Mouse (Mus musculus): Measurements from ENCODE around the gene Adgrf1. TPM values are rescaled to one million over a fixed set of nuclear protein-coding genes. Genes with fewer than 3 reads are reported as not detected.
A peak's percentile ranks its signal among the peaks of the same experiment; 100 is the strongest.

Adgrf1 gene
- polyA plus RNA-seq, 1 experiment from 2014 or later, result not detected

DNA sequence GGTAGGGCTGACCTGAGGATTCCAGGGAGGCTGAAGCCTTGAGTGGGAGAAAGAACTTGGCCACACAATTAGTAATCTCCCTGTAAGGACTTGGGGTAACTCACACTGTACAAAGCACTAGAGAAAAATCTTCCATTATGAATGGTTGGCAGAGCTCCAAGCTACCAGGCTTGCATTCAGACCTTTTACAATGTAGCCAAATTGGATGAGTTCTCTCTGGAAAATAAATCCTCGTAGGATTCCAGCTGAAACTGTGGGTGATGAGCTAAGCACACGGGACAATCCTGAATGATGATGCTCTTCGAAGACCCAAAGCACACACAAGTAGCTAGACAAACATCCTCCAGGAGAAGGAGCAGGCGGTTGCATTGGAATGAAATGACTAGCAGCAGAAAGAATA, 7.1 kb downstream of the Adgrf1 start:
- DNase-seq (ENCODE audit: low spot score) (no peak), ATAC-seq (replicated peaks; ENCODE audit: insufficient number of reproducible peaks, low FRiP score, low TSS enrichment, low read depth) (no peak)
- 85% methylated on average over 4 of the region's 4 CpGs for WGBS
- no peak overlapping the region for H3K9ac ChIP-seq (replicated peaks; ENCODE audit: low read length)
- no peaks in the 10 kb centered on the region for H3K4me1 ChIP-seq (ENCODE audit: control insufficient read depth, insufficient read depth, low read length)
- H3K27ac ChIP-seq (replicated peaks; ENCODE audit: low read depth, low read length), result no peak overlapping the region
- no peaks in the 10 kb centered on the region for H3K9me3 ChIP-seq (replicated peaks; ENCODE audit: control insufficient read depth, low read length)
- no peaks in the 10 kb centered on the region for H3K36me3 ChIP-seq (replicated peaks; ENCODE audit: control insufficient read depth, insufficient read depth, low read depth, low read length)
- no peak overlapping the region for H3K4me2 ChIP-seq (ENCODE audit: low read depth, low read length)
- H3K27me3 ChIP-seq (ENCODE audit: control insufficient read depth, insufficient read depth, low read length), result no peaks in the 10 kb centered on the region
- H3K4me3 ChIP-seq (ENCODE audit: low read depth, low read length), result no peak overlapping the region

DNA sequence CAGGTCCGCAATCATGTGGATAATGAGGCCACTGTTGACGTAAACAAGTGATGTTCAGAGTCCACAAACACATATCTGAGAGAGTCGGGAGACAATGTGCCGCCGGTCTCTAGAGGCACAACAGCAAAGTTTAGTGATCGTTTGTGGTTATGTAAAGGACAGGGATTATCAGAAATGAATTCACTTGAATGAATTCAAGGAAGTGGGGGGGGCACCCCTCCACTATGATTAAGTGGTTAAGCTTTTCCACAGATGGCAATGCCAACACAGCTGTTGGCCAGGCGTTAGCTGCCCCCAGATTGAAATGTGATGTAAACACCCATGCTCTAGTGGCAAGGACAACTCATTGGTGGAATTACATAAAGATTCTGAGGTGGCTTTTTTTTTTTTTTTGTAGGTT, 9.5 kb downstream of the Adgrf1 start:
- WGBS, result 80% methylated on average over 7 of the region's 7 CpGs
- Histone ChIP-seq H3K4me1 (ENCODE audit: control insufficient read depth, insufficient read depth, low read length) (no peaks in the 10 kb centered on the region), H3K27me3 (ENCODE audit: control insufficient read depth, insufficient read depth, low read length) (no peaks in the 10 kb centered on the region), H3K27ac (replicated peaks; ENCODE audit: low read depth, low read length) (no peak overlapping the region), H3K4me3 (ENCODE audit: low read depth, low read length) (no peak overlapping the region), H3K9ac (replicated peaks; ENCODE audit: low read length) (no peak overlapping the region), H3K36me3 (replicated peaks; ENCODE audit: control insufficient read depth, insufficient read depth, low read depth, low read length) (no peaks in the 10 kb centered on the region), H3K4me2 (ENCODE audit: low read depth, low read length) (no peak overlapping the region), H3K9me3 (replicated peaks; ENCODE audit: control insufficient read depth, low read length) (no peaks in the 10 kb centered on the region)
- DNase-seq (ENCODE audit: low spot score) (no peak), ATAC-seq (replicated peaks; ENCODE audit: insufficient number of reproducible peaks, low FRiP score, low TSS enrichment, low read depth) (no peak)

DNA sequence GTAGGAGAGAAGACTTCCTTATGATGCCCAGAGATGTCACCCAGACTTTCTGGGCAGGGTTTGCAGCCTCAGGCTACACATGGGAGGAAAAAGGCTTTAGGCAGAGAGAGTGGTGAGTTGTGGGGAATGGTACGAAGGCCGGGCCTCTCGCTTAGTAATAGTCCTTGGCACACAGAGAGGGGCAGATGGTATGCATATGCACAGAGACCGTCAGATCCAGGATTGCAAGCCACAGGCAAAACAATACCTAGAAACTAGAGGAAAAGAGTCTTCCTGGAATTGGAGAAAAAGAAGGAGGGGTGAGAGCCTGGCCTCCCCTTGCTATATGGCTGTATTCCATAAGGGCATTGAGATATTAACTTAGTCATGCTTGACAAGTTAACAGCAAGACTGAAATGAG, 12.2 kb downstream of the Adgrf1 start:
- Histone ChIP-seq H3K9ac (replicated peaks; ENCODE audit: low read length) (no peak overlapping the region), H3K4me3 (ENCODE audit: low read depth, low read length) (no peak overlapping the region), H3K36me3 (replicated peaks; ENCODE audit: control insufficient read depth, insufficient read depth, low read depth, low read length) (no peaks in the 10 kb centered on the region), H3K27ac (replicated peaks; ENCODE audit: low read depth, low read length) (no peak overlapping the region), H3K4me1 (ENCODE audit: control insufficient read depth, insufficient read depth, low read length) (no peaks in the 10 kb centered on the region), H3K9me3 (replicated peaks; ENCODE audit: control insufficient read depth, low read length) (no peaks in the 10 kb centered on the region), H3K27me3 (ENCODE audit: control insufficient read depth, insufficient read depth, low read length) (no peaks in the 10 kb centered on the region), H3K4me2 (ENCODE audit: low read depth, low read length) (no peak overlapping the region)
- DNase-seq (ENCODE audit: low spot score) (no peak), ATAC-seq (replicated peaks; ENCODE audit: insufficient number of reproducible peaks, low FRiP score, low TSS enrichment, low read depth) (no peak)
- WGBS, result 83% methylated on average over 4 of the region's 4 CpGs

DNA sequence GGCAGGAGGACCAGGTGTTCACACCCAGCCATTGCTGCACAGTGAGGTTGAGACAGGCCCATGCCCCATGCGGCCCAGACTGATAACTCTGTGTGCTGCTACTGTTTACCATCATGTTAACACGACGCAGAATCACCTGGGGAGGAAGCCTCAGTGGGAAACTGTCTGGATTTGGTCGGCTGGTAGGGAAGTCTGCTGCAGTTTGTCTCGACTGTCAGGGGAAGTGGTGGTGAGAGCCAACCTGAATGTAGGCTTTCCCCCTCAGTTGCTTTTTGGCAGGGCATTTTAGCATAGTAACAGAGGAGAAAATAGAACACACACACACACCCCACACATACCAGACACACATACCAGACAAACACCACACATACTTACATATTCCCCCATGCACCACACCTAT, 12.7 kb downstream of the Adgrf1 start:
- H3K4me1 ChIP-seq (ENCODE audit: control insufficient read depth, insufficient read depth, low read length), result no peaks in the 10 kb centered on the region
- no peak overlapping the region for H3K27ac ChIP-seq (replicated peaks; ENCODE audit: low read depth, low read length)
- no peak for ATAC-seq (replicated peaks; ENCODE audit: insufficient number of reproducible peaks, low FRiP score, low TSS enrichment, low read depth)
- no peak overlapping the region for H3K4me3 ChIP-seq (ENCODE audit: low read depth, low read length)
- H3K36me3 ChIP-seq (replicated peaks; ENCODE audit: control insufficient read depth, insufficient read depth, low read depth, low read length), result no peaks in the 10 kb centered on the region
- WGBS, result 75% methylated on average over 5 of the region's 5 CpGs
- H3K27me3 ChIP-seq (ENCODE audit: control insufficient read depth, insufficient read depth, low read length), result no peaks in the 10 kb centered on the region
- no peaks in the 10 kb centered on the region for H3K9me3 ChIP-seq (replicated peaks; ENCODE audit: control insufficient read depth, low read length)
- H3K9ac ChIP-seq (replicated peaks; ENCODE audit: low read length), result no peak overlapping the region
- DNase-seq (ENCODE audit: low spot score), result no peak
- no peak overlapping the region for H3K4me2 ChIP-seq (ENCODE audit: low read depth, low read length)

DNA sequence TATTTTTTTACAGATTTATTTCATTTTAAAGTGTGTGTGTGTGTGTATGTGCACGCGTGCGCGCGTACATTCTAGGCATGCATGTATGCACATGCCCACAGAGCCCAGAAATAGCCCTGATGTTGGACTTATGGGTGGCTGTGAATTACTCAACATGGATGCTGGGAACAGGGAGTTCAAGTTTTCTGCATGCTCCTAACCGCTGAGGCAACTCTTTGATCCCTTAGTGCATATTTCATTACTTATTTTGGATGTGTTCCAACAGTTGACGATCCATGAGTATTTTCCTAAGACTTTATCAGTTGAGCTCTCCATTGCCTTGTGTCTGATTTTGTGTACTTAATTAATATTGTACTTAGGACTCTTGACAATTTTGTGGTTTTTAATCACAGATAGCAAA, 29.4 kb downstream of the Adgrf1 start:
- ATAC-seq (replicated peaks; ENCODE audit: insufficient number of reproducible peaks, low FRiP score, low TSS enrichment, low read depth) (no peak), DNase-seq (ENCODE audit: low spot score) (no peak)
- Histone ChIP-seq H3K9ac (replicated peaks; ENCODE audit: low read length) (no peak overlapping the region), H3K27ac (replicated peaks; ENCODE audit: low read depth, low read length) (no peak overlapping the region), H3K27me3 (ENCODE audit: control insufficient read depth, insufficient read depth, low read length) (no peaks in the 10 kb centered on the region), H3K4me3 (ENCODE audit: low read depth, low read length) (no peak overlapping the region), H3K4me1 (ENCODE audit: control insufficient read depth, insufficient read depth, low read length) (no peaks in the 10 kb centered on the region), H3K4me2 (ENCODE audit: low read depth, low read length) (no peak overlapping the region), H3K36me3 (replicated peaks; ENCODE audit: control insufficient read depth, insufficient read depth, low read depth, low read length) (no peaks in the 10 kb centered on the region), H3K9me3 (replicated peaks; ENCODE audit: control insufficient read depth, low read length) (no peaks in the 10 kb centered on the region)
- WGBS, result 93% methylated on average over 7 of the region's 7 CpGs

DNA sequence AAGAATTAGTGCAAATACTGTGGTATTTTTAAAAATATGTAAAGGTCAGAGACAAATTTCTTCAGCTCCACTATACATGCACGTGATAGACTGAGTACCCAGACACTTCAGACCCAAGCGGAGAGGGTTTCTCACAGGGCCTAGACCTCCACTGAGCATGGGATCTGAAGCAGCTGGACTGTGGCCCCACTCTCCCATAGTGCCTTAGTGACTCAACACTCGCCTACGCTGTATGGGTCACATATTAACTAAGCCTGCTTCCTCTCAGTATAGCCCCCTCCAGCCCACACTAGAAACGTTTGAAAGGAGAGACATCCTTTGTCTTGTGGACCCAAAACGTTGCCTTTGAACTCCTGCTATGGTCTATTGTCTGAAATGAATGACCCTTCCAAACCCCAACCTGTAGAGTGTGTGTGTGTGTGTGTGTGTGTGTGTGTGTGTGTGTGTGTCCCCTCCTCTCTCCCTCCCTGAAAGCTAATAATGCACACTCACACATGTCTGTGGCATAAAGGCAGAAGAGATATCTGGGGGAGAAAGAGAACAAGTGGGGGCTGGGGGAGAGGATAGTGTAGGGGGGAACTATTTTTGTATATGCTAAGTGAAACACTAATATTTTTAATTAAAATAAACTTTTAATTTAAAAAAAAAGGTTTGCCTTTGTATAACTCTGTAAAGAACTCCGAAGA, 56.0 kb downstream of the Adgrf1 start:
- Histone ChIP-seq H3K36me3 (replicated peaks; ENCODE audit: control insufficient read depth, insufficient read depth, low read depth, low read length) (no peaks in the 10 kb centered on the region), H3K4me2 (ENCODE audit: low read depth, low read length) (no peak overlapping the region), H3K9me3 (replicated peaks; ENCODE audit: control insufficient read depth, low read length) (no peaks in the 10 kb centered on the region), H3K27me3 (ENCODE audit: control insufficient read depth, insufficient read depth, low read length) (no peaks in the 10 kb centered on the region), H3K9ac (replicated peaks; ENCODE audit: low read length) (no peak overlapping the region; the same call in 1 of the 2 replicates), H3K27ac (replicated peaks; ENCODE audit: low read depth, low read length) (no peak overlapping the region), H3K4me3 (ENCODE audit: low read depth, low read length) (no peak overlapping the region), H3K4me1 (ENCODE audit: control insufficient read depth, insufficient read depth, low read length) (no peaks in the 10 kb centered on the region)
- 48% methylated on average over 7 of the region's 7 CpGs for WGBS
- ATAC-seq (replicated peaks; ENCODE audit: insufficient number of reproducible peaks, low FRiP score, low TSS enrichment, low read depth), result 0 out of 2 replicates have a peak, but pooled peaks have one; percentile 36
- DNase-seq (ENCODE audit: low spot score), result no peak

DNA sequence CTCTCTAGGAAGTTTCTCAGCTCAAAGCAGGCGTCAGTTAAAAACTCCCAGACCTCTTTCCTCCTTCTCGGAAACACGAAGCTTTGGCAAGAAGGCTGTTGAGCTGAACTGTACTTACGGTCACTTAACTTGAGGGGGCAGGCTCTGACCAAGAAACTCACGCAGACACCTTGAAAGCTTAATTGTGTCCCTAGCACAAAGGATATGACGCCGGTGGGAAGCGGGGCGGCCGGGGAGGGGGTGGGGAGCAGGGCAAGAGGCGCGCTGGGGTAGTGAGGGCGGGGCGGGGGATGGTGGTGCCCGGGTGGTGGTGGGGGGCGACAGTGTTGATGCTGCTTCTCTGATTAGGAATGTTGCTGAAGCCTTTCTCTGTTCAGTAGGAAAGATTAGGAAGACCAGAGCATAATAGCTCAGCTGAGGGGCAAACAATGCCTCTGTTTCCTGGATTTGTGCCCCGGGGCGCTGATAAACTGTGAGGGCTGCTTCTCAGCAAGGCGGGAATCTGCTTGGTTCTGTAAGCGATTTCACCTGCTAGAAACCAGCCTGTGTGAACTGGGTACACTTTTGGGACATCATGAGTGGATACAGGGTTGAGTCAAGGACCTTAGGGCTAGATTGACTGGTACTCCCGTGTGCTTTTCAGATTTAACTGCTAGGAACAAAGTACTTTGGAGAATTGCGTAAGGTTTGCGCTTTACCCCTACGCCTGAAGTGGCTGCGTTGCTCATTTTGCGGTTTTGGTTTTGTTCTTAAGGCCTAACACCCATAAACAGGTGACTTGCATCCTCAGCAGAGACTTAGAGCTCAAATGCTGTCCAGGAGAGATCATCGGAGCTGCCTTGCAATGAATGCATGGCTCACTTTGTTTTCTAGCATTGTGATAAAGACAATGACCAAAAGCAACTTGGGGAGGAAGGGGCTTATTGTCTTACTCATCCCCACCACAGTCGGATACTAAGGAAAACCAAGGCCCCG, 56.9 kb downstream of the Adgrf1 start:
- Histone ChIP-seq H3K27me3 (ENCODE audit: control insufficient read depth, insufficient read depth, low read length) (no peaks in the 10 kb centered on the region), H3K4me1 (ENCODE audit: control insufficient read depth, insufficient read depth, low read length) (no peaks in the 10 kb centered on the region), H3K4me2 (ENCODE audit: low read depth, low read length) (peak overlapping the region; percentile 61), H3K9me3 (replicated peaks; ENCODE audit: control insufficient read depth, low read length) (no peaks in the 10 kb centered on the region), H3K4me3 (ENCODE audit: low read depth, low read length) (peak overlapping the region; percentile 26), H3K36me3 (replicated peaks; ENCODE audit: control insufficient read depth, insufficient read depth, low read depth, low read length) (no peaks in the 10 kb centered on the region), H3K27ac (replicated peaks; ENCODE audit: low read depth, low read length) (no peak overlapping the region), H3K9ac (replicated peaks; ENCODE audit: low read length) (peak overlapping the region; percentile 62)
- DNase-seq (ENCODE audit: low spot score) (peak; percentile 88), ATAC-seq (replicated peaks; ENCODE audit: insufficient number of reproducible peaks, low FRiP score, low TSS enrichment, low read depth) (peak; percentile 81)
- 11% methylated on average over 29 of the region's 29 CpGs for WGBS

DNA sequence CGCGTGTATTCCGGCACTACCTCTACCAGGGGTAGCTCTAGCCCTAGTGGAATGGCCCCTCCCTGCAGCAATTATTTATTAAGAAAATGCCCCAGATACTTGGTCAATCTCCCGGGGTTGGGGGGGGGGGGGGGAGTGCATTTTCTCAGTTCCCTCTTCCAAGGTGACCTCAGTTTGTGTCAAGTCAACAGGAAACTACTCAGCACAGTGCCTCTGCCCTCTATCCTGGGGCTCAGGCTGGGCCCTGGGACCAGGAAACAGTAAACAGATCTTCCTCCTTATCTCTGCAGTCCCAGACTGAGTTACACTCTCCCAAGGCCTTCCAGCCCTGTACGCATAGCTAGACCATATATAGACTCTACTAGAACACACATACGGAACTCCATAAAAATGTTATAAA, 57.7 kb downstream of the Adgrf1 start:
- Histone ChIP-seq H3K27ac (replicated peaks; ENCODE audit: low read depth, low read length) (no peak overlapping the region), H3K27me3 (ENCODE audit: control insufficient read depth, insufficient read depth, low read length) (no peaks in the 10 kb centered on the region), H3K4me1 (ENCODE audit: control insufficient read depth, insufficient read depth, low read length) (no peaks in the 10 kb centered on the region), H3K9me3 (replicated peaks; ENCODE audit: control insufficient read depth, low read length) (no peaks in the 10 kb centered on the region), H3K9ac (replicated peaks; ENCODE audit: low read length) (no peak overlapping the region), H3K4me2 (ENCODE audit: low read depth, low read length) (no peak overlapping the region), H3K36me3 (replicated peaks; ENCODE audit: control insufficient read depth, insufficient read depth, low read depth, low read length) (no peaks in the 10 kb centered on the region), H3K4me3 (ENCODE audit: low read depth, low read length) (no peak overlapping the region)
- ATAC-seq (replicated peaks; ENCODE audit: insufficient number of reproducible peaks, low FRiP score, low TSS enrichment, low read depth), result no peak
- WGBS, result 72% methylated on average over 6 of the region's 6 CpGs
- DNase-seq (ENCODE audit: low spot score), result no peak
